Mouse (Mus musculus): ENCODE results near the gene Tgds. TPM values are rescaled to one million over a fixed set of nuclear protein-coding genes. Genes with fewer than 3 reads are reported as not detected.
A peak's percentile ranks its signal among the peaks of the same experiment; 100 is the strongest.
"Not testable (repeated sequence)": the region's sequence is repeated elsewhere in the genome, so short reads cannot be mapped to it uniquely, and the experiment has no call there.

Gene Tgds
- total RNA-seq, 1 experiment from 2014 or later = 20.0 TPM

- no peak for ATAC-seq (ENCODE audit: extremely low read depth, insufficient number of reproducible peaks, low FRiP score, poor library complexity, severe bottlenecking)
These were observed 9.7 kb upstream of the Tgds start for GRCm38 (mm10) chr14:118142283-118142682.

- no peak for ATAC-seq (ENCODE audit: extremely low read depth, insufficient number of reproducible peaks, low FRiP score, poor library complexity, severe bottlenecking)
These were observed 4.9 kb upstream of the Tgds start for GRCm38 (mm10) chr14:118137487-118137886.

DNA sequence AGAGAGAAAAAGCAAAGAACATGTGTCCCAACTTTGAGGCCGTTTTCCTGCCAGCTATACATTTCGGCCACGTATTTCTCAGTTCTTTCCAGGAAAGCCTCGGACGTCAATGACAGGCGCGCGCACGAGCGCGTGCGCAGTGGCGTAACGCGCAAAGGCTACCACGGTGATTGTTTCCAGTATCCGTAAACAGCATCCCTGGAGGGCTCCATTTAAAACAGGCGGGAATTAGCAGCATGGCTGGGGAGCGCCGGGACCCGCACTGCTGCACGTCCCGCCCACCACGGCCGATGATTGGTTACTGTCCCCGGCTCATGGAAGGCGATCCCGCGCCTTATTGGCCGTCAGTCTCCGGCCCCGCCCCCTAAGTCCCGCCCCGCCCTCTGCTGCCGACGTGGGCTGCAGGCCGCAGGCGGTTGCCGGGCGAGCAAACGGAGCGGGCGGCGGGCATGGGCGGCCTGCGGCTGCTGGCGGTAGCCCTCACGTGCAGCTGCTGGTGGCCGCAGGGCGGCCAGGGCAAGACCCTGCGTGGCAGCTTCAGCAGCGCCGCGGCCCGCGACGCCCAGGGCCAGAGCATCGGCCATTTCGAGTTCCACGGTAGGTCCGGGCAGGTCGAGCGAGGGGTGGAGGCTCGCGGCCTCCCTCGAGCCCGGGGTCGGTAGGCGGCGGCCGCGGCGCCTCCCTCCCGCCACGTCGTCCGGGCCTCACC, 4.3 kb upstream of the Tgds start, which contains the start of gene Gpr180:
TSS of gene Gpr180 (plus strand) at position 415 of the 709 bp plus-strand sequence.
- ATAC-seq (ENCODE audit: extremely low read depth, insufficient number of reproducible peaks, low FRiP score, poor library complexity, severe bottlenecking) = peak; percentile 88

DNA sequence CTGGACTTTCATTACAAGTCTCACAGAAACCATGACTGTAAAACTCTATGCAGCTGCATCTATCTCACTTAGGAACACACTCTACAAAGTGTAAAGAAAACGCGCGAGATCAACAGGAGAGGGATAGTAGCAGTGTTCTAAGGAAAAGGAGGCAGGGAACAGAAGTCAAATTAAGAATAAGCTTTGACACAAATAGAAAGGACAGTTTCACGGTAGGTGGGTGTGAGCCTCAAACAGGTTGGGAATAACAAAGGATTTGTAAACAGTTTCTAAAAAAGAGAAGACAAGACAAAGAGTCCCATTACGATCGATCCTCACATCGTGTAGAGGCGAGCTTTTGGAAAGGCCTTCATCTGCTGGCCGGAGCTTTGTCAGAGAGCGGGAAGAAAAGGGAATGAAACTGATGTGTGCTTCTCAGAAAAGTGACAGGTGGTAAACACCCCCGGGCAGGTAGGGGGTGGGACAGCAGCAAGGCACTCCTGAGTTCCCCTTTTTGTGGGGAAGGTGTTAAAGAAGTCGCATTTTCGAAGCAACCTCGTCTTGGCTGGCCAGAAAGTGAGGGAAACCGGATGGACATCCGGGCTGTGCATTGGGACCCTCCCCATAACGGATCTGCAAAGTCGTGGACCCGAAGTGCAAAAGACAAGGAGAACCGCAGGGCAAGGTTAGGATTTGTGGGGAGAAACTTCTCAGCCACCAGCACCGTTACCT, 469 bp downstream of the Tgds start:
- ATAC-seq (ENCODE audit: extremely low read depth, insufficient number of reproducible peaks, low FRiP score, poor library complexity, severe bottlenecking) = peak; percentile 11; the same call in 1 of the 2 replicates

DNA sequence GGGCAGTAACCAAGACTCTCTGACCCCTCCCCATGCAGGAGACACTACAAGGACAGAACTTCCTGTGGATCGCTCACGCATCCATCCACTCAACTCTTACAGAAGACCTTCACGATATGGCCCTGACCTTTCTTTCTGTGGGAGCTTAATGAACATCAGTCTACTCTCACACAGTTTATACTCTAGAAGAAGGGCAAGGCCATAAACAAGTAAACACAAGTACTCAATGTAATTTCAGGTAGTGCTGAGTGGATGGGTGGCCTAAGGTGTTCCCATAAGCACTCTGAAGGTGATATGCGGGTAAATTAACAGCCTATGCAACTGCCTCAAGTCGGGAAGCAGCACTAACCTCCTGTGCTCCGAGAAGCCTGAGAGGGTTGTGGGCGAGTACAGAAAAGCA, 1.1 kb downstream of the Tgds start:
- no peak for ATAC-seq (ENCODE audit: extremely low read depth, insufficient number of reproducible peaks, low FRiP score, poor library complexity, severe bottlenecking)

DNA sequence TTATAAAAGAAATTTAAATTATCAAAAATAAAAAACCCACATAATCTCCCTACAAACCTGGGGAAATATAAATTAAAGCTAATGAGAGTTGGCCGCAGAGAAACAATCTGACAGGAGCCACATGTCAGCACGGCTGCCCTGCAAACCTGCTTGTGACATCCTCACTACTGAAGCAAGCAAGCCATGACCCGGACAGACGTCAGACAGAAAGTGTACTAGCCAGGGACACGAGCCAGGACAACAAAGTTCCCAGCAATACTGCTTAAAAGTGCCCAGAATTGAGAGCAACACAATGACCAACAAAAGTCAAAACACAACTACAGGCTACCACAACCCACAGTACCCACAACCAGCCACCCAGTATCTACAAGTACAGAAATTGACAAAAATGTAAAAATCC, 6.3 kb downstream of the Tgds start:
- ATAC-seq (ENCODE audit: extremely low read depth, insufficient number of reproducible peaks, low FRiP score, poor library complexity, severe bottlenecking) = no peak

DNA sequence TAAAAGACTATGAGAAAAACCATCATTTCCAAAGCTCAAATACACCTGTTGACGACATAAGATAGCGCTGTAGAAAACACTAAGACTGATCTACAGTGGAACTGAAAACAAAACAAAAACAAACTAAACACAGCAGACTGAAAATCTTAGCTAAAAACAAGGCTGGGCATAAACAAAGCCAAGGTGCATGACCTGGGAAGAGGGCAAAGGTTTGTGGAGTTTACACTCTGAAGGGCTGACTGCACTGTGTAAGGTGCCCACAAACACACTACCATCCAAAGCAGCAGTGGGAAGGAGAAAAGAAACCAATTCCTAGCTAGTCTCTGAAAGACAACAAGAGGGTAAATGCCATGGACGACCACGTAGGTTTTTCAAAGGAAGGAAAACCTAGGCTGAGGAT, 7.8 kb downstream of the Tgds start:
- no peak for ATAC-seq (ENCODE audit: extremely low read depth, insufficient number of reproducible peaks, low FRiP score, poor library complexity, severe bottlenecking)

DNA sequence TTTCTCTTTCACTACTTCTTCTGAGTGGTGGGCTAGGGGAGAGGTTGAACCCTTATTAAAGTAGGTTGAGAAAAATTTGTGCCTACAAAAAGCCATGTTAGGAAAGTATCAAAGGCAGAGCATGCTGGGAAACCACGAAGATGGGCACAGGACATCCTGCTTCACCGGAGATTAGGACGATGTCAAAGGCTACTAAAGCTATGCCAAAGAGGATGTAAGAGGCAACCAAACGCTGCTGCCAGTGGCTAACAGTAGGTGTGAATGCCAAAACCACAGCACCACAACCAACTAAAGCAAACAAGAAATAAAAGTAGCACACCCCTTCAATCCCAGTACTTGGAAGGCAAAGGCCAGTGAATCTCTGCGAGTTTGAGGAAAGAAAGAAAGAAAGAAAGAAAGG, 8.4 kb downstream of the Tgds start:
- ATAC-seq (ENCODE audit: extremely low read depth, insufficient number of reproducible peaks, low FRiP score, poor library complexity, severe bottlenecking) = no peak

DNA sequence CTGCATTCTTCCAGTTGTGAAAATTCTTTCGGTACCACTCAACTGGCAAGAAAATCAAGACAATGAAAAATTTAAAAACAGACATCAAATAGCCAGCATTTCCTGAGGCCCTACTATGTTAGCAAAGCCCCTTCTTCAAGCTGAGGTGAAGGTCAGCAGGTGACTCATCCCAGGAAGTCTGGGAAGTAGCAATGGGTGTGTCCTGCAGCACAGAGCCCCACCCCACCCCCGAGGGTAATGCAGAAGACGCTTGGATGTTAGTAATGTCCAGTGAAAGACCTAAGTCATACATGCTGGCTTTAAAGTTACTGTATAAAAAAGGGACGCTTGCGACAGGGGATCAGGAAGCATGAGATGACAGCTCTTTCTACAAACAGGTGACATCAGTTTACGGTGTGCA, 19.4 kb downstream of the Tgds start:
- ATAC-seq (ENCODE audit: extremely low read depth, insufficient number of reproducible peaks, low FRiP score, poor library complexity, severe bottlenecking) = no peak

DNA sequence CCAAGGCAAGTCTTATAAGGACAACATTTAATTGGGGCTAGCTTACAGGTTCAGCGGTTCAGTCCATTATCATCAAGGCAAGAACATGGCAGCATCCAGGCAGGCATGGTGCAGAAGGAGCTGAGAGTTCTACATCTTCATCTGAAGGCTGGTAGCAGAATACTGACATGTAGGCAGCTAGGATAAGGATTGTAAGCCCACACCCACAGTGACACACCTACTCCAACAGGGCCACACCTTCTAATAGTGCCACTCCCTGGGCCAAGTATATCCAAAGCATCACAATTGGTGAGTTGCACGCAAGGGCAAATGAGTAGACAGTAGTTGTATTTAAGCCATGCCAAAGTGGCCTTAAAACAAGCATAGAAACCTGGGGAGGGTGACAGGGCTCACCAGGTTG, 25.1 kb downstream of the Tgds start:
- ATAC-seq (ENCODE audit: extremely low read depth, insufficient number of reproducible peaks, low FRiP score, poor library complexity, severe bottlenecking) = not testable (repeated sequence)

GRCm38 (mm10) chr14:118101227-118101990, 31.1 kb downstream of the Tgds start:
- ATAC-seq (ENCODE audit: extremely low read depth, insufficient number of reproducible peaks, low FRiP score, poor library complexity, severe bottlenecking) = peak; percentile 63; the same call in 1 of the 2 replicates

DNA sequence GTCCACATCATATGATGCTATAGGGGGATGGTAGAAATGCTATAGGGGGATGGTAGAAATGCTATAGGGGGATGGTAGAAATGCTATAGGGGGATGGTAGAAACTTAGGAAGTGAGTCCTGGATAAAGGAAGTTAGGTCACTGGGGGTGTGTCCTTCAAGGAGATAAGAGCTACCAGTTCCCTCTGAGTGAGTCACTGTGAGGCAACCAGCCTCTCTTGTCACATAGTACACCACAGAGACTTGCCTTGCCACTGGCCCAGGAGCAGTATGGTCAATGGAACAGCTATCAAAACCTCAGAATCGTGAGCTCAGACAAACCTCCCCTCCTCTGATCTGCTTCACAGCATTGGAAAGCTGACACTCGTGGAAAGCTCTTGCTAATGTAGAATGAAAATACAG, 34.3 kb downstream of the Tgds start:
- ATAC-seq (ENCODE audit: extremely low read depth, insufficient number of reproducible peaks, low FRiP score, poor library complexity, severe bottlenecking) = peak; percentile 88

GRCm38 (mm10) chr14:118089806-118090392, 42.7 kb downstream of the Tgds start:
- peak; percentile 18; the same call in 1 of the 2 replicates for ATAC-seq (ENCODE audit: extremely low read depth, insufficient number of reproducible peaks, low FRiP score, poor library complexity, severe bottlenecking)

DNA sequence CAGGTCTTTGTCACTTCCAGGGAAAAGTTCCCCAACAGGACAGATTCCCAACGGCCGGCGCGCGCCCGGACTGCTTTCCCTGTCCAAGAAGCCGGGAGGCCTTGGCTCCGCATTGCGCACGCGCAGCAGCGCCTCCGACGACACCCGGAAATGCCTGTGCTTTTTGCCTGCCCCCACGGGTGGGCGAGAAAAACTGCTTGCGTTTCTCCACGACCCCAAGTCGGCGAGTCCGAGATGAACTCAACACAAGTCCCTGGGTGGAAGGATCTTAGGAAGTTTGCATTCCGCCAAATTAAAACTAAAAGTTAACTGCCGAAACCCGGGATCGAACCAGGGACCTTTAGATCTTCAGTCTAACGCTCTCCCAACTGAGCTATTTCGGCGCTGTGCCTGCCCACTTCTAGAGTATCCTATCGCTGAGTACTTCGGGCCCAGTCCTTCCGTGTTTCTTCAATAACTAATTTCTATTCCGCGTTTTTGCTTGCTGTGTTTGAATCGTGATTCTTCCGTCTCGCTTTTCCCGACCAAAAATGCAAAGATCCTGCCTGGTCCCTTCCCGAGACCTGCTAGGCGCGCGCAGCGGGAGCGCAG, 43.2 kb downstream of the Tgds start:
- peak; percentile 55 for ATAC-seq (ENCODE audit: extremely low read depth, insufficient number of reproducible peaks, low FRiP score, poor library complexity, severe bottlenecking)

DNA sequence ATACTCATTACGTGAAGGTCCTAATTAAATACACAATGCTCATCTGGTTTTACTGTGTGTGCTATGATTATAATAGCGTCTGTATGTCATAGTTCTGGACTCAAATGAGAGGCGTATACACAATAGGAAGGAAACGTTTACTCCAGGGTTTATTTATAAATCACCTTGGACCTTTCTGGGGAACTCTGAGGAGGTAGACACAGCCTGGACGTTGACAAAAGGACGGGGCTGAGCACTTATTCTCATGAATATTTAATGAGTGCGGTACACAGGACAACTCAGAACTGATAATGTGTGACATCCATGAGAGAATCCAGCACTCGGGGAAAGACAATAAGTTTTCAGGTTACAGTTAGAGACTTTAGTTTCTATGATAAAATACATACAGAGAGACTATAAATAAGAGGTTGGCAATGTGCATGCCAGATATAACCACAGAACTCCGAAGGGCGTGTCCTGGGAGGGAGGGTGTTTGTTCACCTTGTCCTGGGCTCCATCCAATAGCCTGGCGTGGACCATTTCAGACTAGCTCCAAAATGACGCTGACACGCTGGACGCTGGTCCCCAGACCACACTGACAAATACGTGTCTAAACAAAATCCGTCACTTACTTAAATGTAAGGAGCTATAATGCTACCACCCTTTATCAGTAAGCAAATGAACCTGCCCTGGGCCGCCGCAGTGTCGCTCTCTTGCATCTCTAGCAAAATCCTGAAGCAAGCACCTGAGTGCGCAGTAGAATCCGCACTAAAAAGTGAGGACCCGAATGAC, 43.9 kb downstream of the Tgds start:
- ATAC-seq (ENCODE audit: extremely low read depth, insufficient number of reproducible peaks, low FRiP score, poor library complexity, severe bottlenecking) = peak; percentile 53; the same call in 1 of the 2 replicates

DNA sequence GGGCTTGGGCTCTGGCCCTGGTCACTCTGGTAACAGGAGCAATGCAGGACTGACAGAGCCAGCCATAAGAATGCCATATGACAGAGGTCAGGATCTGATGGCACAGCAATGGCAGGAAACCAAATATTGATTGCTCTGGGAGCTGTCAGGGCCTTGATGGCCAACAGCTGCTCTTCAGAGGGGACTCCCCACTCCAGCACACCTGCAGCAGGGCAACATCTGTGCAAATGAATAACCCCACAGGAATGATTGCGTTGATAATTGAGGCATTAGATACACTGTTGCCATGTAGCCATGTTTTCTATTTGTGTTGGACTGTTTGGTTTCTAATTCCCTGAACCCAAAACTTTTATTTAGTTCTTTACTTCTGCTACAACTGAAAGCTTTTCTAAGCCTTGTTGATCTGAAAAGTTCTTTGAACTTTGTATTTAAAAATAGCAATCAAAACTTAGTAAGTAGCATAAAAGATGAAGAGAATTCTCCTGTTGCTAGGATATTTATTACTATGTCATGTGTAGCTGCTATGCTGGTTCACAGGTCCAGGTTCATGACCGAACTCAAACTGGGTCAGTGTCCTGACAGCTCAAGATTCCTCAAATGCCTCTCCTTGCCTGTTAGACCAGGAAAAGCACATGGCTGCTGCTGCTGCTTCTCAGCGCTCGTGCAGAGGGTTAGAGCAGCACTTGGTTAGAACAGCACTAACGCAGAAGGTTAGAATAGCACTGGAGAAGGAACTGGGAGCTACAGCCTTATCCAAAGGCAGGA, 46.1 kb downstream of the Tgds start:
- ATAC-seq (ENCODE audit: extremely low read depth, insufficient number of reproducible peaks, low FRiP score, poor library complexity, severe bottlenecking) = no peak

- ATAC-seq (ENCODE audit: extremely low read depth, insufficient number of reproducible peaks, low FRiP score, poor library complexity, severe bottlenecking) = no peak
These were observed 48.7 kb downstream of the Tgds start for GRCm38 (mm10) chr14:118083851-118084250.

- no peak for ATAC-seq (ENCODE audit: extremely low read depth, insufficient number of reproducible peaks, low FRiP score, poor library complexity, severe bottlenecking)
These were observed 51.9 kb downstream of the Tgds start for GRCm38 (mm10) chr14:118080606-118081005.

Measured in neutrophil, adult 5-6 weeks (primary cell).